Mouse (Mus musculus): ENCODE measurements around the gene Crtc2.

GRCm38 (mm10) chr3:90250791-90251190 lies 3.2 kb upstream of the Crtc2 start:
- TF ChIP-seq GATA1 (IDR thresholded peaks at IDR 0.05; ENCODE audit: borderline replicate concordance, low read length) (no peak), CTCF (IDR thresholded peaks at IDR 0.05; ENCODE audit: low read depth, low read length) (no peak), TAL1 (conservative IDR thresholded peaks at IDR 0.05; ENCODE audit: low read depth, low read length) (no peak), POLR2AphosphoS5 (IDR thresholded peaks at IDR 0.05; ENCODE audit: insufficient replicate concordance, low read depth, low read length) (no peak), GATA2 (IDR thresholded peaks at IDR 0.05; ENCODE audit: borderline replicate concordance, low read depth, low read length) (no peak)
